Mouse (Mus musculus) megakaryocyte, embryonic 14.5 days (primary cell): ENCODE data around the gene Zfp189.

Source experiments
- FLI1 ChIP-seq: IDR thresholded peaks from 2 replicates; pipeline ENCODE4 v1.6.1; 2012; ENCODE audit warnings: low read length, inconsistent platforms, mixed read lengths
- GATA1 ChIP-seq: IDR thresholded peaks from 3 replicates; pipeline ENCODE4 v1.6.1; 2012; ENCODE audit warnings: mixed read lengths, low read length, inconsistent platforms, borderline replicate concordance

- TF ChIP-seq FLI1 (no peak), GATA1 (no peak)
These were observed 18.7 kb downstream of the Zfp189 start for GRCm38 (mm10) chr4:49539665-49540064.
